Mouse (Mus musculus): Measurements from ENCODE around the gene Pgpep1. TPM values are rescaled to one million over a fixed set of nuclear protein-coding genes. Genes with fewer than 3 reads are reported as not detected.
A peak's percentile ranks its signal among the peaks of the same experiment; 100 is the strongest.

Gene Pgpep1
- polyA plus RNA-seq, 1 experiment from 2014 or later = 64.6 TPM

DNA sequence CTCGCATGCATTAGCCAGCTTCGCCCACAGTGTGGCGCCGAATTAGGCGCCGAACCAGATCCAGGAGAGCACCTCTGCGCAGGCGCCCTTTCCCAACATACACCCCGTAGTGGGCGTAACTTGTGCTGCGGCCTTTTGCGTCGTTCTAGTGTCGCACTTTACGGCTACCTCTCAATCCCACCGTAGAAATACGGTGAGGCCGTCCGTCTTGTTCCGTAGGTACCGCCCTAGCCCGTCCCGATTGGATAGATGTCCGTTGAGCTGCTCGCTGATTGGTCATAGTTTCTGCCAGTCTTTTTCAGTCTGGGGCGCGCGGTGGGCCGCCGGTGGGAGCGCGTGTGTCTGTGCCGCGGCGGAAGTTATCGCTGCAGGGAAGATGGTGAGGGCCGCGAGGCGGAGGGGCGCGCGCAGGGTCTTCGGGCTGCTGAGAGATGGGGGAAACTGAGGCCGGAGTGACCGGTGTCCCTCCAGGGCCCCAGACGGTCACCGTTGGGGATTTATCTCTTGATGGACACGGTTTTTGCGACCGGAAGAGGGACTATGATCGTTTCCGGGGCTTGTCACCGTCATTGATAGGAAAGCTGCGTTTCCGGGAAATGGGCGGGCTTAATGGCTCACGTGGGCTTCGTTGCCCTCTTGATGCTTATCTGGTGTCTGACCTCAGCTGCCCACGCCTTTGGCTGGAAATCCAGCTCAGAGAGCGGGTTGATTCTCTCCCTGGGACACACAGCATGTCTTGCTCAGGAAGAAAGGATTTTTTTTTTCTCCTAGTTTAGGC is 13.1 kb upstream of the Pgpep1 start, which contains the start of gene Lsm4:
Gene Lsm4 (plus strand): TSS at position 170 of the 778 bp plus-strand sequence.
- peaks cover 20% of the 10 kb centered on the region for H3K4me1 ChIP-seq
- H3K27me3 ChIP-seq = no peaks in the 10 kb centered on the region
- ATAC-seq = peak; percentile 98
- H3K27ac ChIP-seq = peak within 1 kb of the TSS; percentile 95
- H3K4me3 ChIP-seq = peak within 1 kb of the TSS; percentile 68
- H3K9ac ChIP-seq = peak within 1 kb of the TSS; percentile 78
- H3K9me3 ChIP-seq (replicated peaks) = no peaks in the 10 kb centered on the region
- H3K4me2 ChIP-seq = peak within 1 kb of the TSS; percentile 81
- under 1% methylated on average over 60 of the region's 60 CpGs for WGBS
- H3K36me3 ChIP-seq (ENCODE audit: poor library complexity, severe bottlenecking) = peaks cover 16% of the 10 kb centered on the region

DNA sequence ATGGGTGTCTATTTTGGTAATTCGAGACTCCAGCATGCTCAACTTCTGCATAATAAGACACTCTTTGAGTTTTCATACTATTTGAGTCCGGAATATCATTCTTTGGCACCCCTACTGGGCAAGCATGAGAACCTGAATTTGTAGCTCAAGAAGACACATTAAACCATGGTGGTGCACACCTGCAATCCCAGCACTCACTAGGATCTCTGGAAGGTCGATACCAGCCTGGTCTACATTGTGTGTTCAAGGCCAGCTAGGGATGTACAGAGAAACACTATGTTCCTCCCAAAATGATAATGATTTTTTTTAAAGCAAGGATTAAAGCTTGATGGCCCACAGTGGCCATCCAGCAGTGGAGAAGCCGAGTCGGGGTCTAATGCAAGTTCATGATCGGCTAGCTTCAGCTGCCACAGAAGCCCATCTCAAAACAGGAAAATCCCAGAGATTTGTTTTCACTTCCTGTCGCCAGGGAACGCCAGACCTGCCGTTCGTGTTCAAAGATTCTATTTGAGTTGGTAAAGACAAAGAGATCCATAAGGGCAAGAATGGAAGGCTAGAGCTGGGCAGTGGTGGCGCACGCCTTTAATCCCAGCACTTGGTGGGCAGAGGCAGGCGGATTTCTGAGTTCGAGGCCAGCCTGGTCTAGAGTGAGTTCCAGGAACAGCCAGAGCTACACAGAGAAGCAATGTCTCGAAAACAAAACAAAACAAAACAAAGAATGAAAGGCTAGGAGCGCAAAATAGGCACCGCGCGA is 12.3 kb upstream of the Pgpep1 start:
- Histone ChIP-seq H3K9me3 (replicated peaks) (no peaks in the 10 kb centered on the region), H3K27me3 (no peaks in the 10 kb centered on the region), H3K36me3 (ENCODE audit: poor library complexity, severe bottlenecking) (peaks cover 8% of the 10 kb centered on the region; the same call in 1 of the 2 replicates), H3K27ac (peak overlapping the region; percentile 95), H3K9ac (peak overlapping the region; percentile 63), H3K4me1 (peaks cover 20% of the 10 kb centered on the region), H3K4me3 (peak overlapping the region; percentile 68), H3K4me2 (peak overlapping the region; percentile 57)
- 37% methylated on average over 19 of the region's 19 CpGs for WGBS
- ATAC-seq = no peak; the same call in 1 of the 2 replicates

DNA sequence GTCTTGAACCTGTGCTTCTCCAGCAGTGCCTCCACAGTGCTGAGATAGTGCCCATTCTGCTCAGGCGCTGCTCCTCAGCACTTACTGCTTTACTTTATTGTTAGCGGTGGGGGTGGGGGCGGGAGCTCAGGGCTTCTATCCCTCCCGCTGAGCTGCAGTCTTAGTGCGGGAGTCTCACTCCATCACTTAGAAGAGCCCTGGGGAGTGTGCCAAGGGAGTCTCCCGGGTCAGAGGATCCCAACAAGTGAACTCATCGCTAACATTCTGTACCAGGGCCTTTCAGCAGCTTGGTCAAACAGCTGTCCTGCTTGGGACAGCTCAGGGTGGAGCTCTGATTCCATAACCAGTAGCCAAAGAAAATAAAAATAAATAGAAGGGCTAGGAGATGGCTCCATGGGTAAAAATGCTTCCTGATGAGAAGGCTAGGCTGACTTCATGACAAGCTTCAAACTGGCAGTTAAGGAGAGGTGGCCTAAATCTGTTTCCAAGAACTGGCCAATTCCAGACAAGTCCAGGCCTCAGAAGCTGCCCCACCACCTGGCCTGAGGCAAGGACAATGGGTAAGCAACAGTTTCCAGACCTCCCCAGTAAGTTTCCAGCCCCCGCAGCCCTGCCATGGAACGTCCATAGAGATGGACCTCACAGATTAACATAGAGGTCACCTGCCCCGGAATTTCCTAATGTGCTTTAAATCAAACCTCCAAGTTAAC is 11.6 kb upstream of the Pgpep1 start:
- WGBS = 61% methylated on average over 10 of the region's 10 CpGs
- Histone ChIP-seq H3K4me1 (peaks cover 20% of the 10 kb centered on the region), H3K9me3 (replicated peaks) (no peaks in the 10 kb centered on the region), H3K27me3 (no peaks in the 10 kb centered on the region), H3K27ac (0 out of 2 replicates have a peak overlapping the region, but pooled peaks have one; percentile 95), H3K36me3 (ENCODE audit: poor library complexity, severe bottlenecking) (0 out of 2 replicates have a peak, but pooled peaks cover 8% of the 10 kb centered on the region), H3K4me3 (no peak overlapping the region), H3K4me2 (no peak overlapping the region), H3K9ac (no peak overlapping the region)
- ATAC-seq = no peak

- Histone ChIP-seq H3K4me2 (no peak overlapping the region), H3K4me1 (no peaks in the 10 kb centered on the region), H3K9me3 (replicated peaks) (no peaks in the 10 kb centered on the region), H3K27me3 (no peaks in the 10 kb centered on the region), H3K4me3 (no peak overlapping the region), H3K36me3 (ENCODE audit: poor library complexity, severe bottlenecking) (no peaks in the 10 kb centered on the region), H3K9ac (no peak overlapping the region), H3K27ac (no peak overlapping the region)
- ATAC-seq = peak; percentile 32; the same call in 1 of the 2 replicates
- WGBS = 63% methylated on average over 5 of the region's 5 CpGs
These were observed 6.9 kb upstream of the Pgpep1 start for GRCm38 (mm10) chr8:70667071-70667470.

DNA sequence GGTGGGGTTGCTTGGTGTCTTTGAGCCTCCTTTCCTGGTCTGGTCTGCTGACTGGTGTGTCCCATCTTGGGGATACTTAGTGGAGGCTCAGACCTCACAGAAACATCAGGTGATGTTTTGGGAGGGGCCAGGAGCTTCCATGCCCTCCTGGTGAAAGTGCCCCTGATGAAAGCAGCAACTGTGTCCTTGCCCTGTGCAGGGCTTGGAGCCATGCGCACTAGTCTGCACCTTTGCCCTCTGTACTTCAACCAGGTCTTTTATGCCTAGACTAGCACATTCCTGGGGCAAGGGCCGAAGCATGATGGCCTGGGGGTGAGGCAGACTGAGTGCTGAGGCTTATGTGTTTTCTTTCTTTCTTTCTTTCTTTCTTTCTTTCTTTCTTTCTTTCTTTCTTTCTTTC is 5.4 kb upstream of the Pgpep1 start:
- H3K27ac ChIP-seq = no peak overlapping the region
- no peak overlapping the region for H3K4me3 ChIP-seq
- no peak overlapping the region for H3K4me2 ChIP-seq
- ATAC-seq = no peak
- no peaks in the 10 kb centered on the region for H3K9me3 ChIP-seq (replicated peaks)
- no peaks in the 10 kb centered on the region for H3K36me3 ChIP-seq (ENCODE audit: poor library complexity, severe bottlenecking)
- H3K9ac ChIP-seq = no peak overlapping the region
- H3K27me3 ChIP-seq = no peaks in the 10 kb centered on the region
- 88% methylated on average over 2 of the region's 2 CpGs for WGBS
- peaks cover under 1% of the 10 kb centered on the region; the same call in 1 of the 2 replicates for H3K4me1 ChIP-seq

GRCm38 (mm10) chr8:70664631-70665030 is 4.4 kb upstream of the Pgpep1 start:
- no peak overlapping the region for H3K9ac ChIP-seq
- H3K36me3 ChIP-seq (ENCODE audit: poor library complexity, severe bottlenecking) = no peaks in the 10 kb centered on the region
- no peak for ATAC-seq
- H3K27ac ChIP-seq = no peak overlapping the region
- no peak overlapping the region for H3K4me2 ChIP-seq
- 77% methylated on average over 3 of the region's 3 CpGs for WGBS
- no peaks in the 10 kb centered on the region for H3K9me3 ChIP-seq (replicated peaks)
- peaks cover 10% of the 10 kb centered on the region for H3K4me1 ChIP-seq
- H3K4me3 ChIP-seq = no peak overlapping the region
- H3K27me3 ChIP-seq = no peaks in the 10 kb centered on the region

GRCm38 (mm10) chr8:70663691-70664090 is 3.5 kb upstream of the Pgpep1 start:
- no peak overlapping the region for H3K4me3 ChIP-seq
- H3K9me3 ChIP-seq (replicated peaks) = no peaks in the 10 kb centered on the region
- no peaks in the 10 kb centered on the region for H3K36me3 ChIP-seq (ENCODE audit: poor library complexity, severe bottlenecking)
- no peak for ATAC-seq
- H3K27me3 ChIP-seq = no peaks in the 10 kb centered on the region
- no peak overlapping the region for H3K9ac ChIP-seq
- H3K4me2 ChIP-seq = no peak overlapping the region
- peaks cover 15% of the 10 kb centered on the region for H3K4me1 ChIP-seq
- 42% methylated on average over 4 of the region's 4 CpGs for WGBS
- no peak overlapping the region for H3K27ac ChIP-seq

DNA sequence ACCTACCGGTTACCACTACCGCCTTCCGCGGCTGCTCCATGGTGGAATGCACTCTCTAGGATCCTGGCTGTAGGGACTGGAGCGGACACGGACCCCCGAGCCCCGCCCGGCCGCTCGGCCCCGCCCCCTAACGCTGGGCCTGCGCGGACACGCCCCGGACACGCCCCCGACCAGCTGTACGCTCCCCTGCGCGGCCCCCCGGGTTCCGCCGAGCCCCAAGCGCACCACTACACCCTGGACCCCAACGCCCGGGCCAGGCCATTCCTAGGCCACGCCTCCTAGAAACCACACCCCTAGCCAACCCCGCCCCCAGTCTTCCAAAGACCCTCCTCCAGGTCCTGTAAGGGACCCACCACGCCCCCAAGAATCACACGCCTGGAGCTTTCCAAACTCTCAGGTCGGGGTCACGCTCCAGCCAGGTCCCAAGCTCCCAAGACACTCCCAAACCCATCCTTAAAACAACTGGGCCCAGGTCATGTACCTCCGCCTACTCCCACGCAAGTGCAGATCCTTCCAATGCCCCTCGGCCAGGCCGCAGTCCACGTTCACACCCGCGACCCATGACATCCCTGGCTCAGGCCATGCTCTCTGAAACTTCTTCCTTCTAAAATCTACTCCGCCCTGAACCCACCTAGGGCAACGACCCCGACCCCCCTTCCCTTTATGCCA is 450 bp downstream of the Pgpep1 start:
- 1% methylated on average over 37 of the region's 44 CpGs for WGBS
- H3K36me3 ChIP-seq (ENCODE audit: poor library complexity, severe bottlenecking) = peaks cover 10% of the 10 kb centered on the region
- ATAC-seq = peak; percentile 91
- H3K4me2 ChIP-seq = peak overlapping the region; percentile 87
- H3K27ac ChIP-seq = peak overlapping the region; percentile 45
- peaks cover 53% of the 10 kb centered on the region for H3K4me1 ChIP-seq
- H3K4me3 ChIP-seq = peak overlapping the region; percentile 76
- no peaks in the 10 kb centered on the region for H3K27me3 ChIP-seq
- peak overlapping the region; percentile 88 for H3K9ac ChIP-seq
- H3K9me3 ChIP-seq (replicated peaks) = no peaks in the 10 kb centered on the region

GRCm38 (mm10) chr8:70658897-70659603 is 1.1 kb downstream of the Pgpep1 start:
- Histone ChIP-seq H3K4me2 (peak overlapping the region; percentile 87), H3K9me3 (replicated peaks) (no peaks in the 10 kb centered on the region), H3K27me3 (no peaks in the 10 kb centered on the region), H3K4me3 (peak overlapping the region; percentile 76), H3K4me1 (peaks cover 53% of the 10 kb centered on the region), H3K9ac (peak overlapping the region; percentile 88), H3K36me3 (ENCODE audit: poor library complexity, severe bottlenecking) (peaks cover 13% of the 10 kb centered on the region), H3K27ac (peak overlapping the region; percentile 45)
- under 1% methylated on average over 30 of the region's 31 CpGs for WGBS
- ATAC-seq = peak; percentile 0; the same call in 1 of the 2 replicates

- H3K27ac ChIP-seq = peak overlapping the region; percentile 96
- H3K36me3 ChIP-seq (ENCODE audit: poor library complexity, severe bottlenecking) = peaks cover 17% of the 10 kb centered on the region
- WGBS = 82% methylated on average over 2 of the region's 2 CpGs
- 0 out of 2 replicates have a peak overlapping the region, but pooled peaks have one; percentile 4 for H3K9ac ChIP-seq
- peaks cover 53% of the 10 kb centered on the region for H3K4me1 ChIP-seq
- H3K4me3 ChIP-seq = peak overlapping the region; percentile 76
- no peaks in the 10 kb centered on the region for H3K27me3 ChIP-seq
- ATAC-seq = no peak
- no peaks in the 10 kb centered on the region for H3K9me3 ChIP-seq (replicated peaks)
- peak overlapping the region; percentile 87 for H3K4me2 ChIP-seq
These were observed 2.4 kb downstream of the Pgpep1 start for GRCm38 (mm10) chr8:70657739-70658138.

DNA sequence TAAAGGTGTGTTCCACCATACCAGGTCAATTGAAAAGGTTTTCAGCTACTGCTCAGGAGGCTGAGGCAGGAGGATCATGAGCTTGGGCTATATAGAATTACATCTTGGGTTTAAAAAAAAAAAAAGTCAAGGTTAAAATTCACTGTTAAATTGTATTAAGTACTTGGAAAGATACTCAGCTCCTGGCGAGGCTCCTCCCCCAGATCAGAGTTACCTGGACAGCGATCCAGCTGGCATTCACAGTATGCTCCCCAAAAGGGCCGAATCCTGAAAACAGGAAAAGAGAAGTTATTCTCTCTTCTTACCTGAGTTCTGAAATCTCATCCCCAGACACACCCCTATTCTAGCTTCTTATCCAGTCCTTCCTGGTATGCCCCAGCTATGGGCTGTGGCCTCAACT is 3.0 kb downstream of the Pgpep1 start:
- Histone ChIP-seq H3K27me3 (no peaks in the 10 kb centered on the region), H3K36me3 (ENCODE audit: poor library complexity, severe bottlenecking) (peaks cover 22% of the 10 kb centered on the region), H3K4me3 (no peak overlapping the region), H3K9me3 (replicated peaks) (no peaks in the 10 kb centered on the region), H3K4me2 (peak overlapping the region; percentile 87), H3K9ac (peak overlapping the region; percentile 60), H3K27ac (peak overlapping the region; percentile 96), H3K4me1 (peaks cover 53% of the 10 kb centered on the region)
- ATAC-seq = no peak
- WGBS = 90% methylated on average over 3 of the region's 3 CpGs
